Mouse (Mus musculus): ENCODE measurements around the gene Ak3.
"Not testable (repeated sequence)": the region's sequence is repeated elsewhere in the genome, so short reads cannot be mapped to it uniquely, and the experiment has no call there.

Ak3 gene

GRCm38 (mm10) chr19:29042647-29043046, 5.1 kb downstream of the Ak3 start:
- DNase-seq (ENCODE audit: low spot score): no peak

DNA sequence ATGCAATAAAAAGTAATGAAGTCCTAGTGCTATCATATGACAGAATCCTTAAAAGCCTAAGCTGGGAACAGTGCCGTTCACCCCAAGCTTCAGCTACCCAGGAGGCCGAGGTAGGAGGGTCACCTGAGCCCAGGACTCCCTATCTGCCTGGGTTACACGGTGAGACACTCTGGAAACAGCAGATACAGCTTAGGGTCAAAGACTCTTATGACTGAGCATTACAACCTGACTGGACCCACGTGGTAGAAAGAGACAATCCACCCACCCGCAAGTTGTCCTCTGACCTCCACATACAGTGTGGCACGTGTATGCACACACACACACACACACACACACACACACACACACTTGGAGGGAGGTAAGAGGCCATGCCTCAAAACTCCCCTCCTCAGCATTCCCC, 5.6 kb downstream of the Ak3 start:
- DNase-seq (ENCODE audit: low spot score): no peak

GRCm38 (mm10) chr19:29040206-29040605, 7.6 kb downstream of the Ak3 start:
- DNase-seq (ENCODE audit: low spot score): no peak

- DNase-seq (ENCODE audit: low spot score): no peak
Measured at GRCm38 (mm10) chr19:29039334-29039733, 8.4 kb downstream of the Ak3 start.

DNA sequence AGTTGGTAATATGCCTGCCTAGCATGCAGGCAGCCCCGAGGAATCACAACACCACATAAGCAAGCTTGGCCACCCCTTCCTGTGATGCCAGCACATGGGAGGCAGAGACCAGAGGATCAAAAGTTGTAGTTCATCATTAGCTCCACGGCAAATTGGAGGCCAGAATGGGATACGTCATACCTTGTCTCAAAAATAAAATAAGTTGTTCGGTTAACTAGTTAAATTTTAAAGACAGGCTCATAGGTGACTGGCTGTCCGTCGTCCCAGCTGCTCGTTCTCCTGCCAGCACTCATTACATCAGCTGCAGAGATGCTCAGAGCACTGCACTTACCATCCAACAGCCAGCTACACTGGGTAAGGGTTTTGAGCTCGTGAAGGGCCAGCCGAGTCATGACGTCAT, 10.2 kb downstream of the Ak3 start:
- DNase-seq (ENCODE audit: low spot score): no peak

DNA sequence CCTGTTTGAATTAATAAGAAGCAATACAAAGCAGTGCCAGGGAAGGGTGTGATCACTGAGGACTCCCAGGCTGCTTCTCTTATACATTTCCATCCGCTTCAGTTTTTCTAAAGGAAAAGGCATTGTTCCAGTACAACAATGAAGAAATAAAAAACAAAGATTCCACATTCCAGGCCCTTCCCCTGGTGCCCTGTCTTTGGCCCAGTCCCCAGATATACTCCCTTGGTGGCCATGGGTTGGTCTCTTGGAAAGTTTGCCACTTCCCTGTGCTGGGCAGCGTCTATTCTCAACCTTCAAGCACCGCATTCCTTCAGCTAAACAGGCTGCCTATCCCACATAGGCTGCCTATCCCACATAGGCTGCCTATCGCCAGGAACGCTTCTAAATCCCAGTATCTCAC, 10.7 kb downstream of the Ak3 start:
- no peak for DNase-seq (ENCODE audit: low spot score)

GRCm38 (mm10) chr19:29032662-29033061, 15.1 kb downstream of the Ak3 start:
- DNase-seq (ENCODE audit: low spot score): no peak

GRCm38 (mm10) chr19:29031788-29032187, 16.0 kb downstream of the Ak3 start:
- DNase-seq (ENCODE audit: low spot score): no peak

GRCm38 (mm10) chr19:29024391-29024947, 23.3 kb downstream of the Ak3 start:
- DNase-seq (ENCODE audit: low spot score): no peak

DNA sequence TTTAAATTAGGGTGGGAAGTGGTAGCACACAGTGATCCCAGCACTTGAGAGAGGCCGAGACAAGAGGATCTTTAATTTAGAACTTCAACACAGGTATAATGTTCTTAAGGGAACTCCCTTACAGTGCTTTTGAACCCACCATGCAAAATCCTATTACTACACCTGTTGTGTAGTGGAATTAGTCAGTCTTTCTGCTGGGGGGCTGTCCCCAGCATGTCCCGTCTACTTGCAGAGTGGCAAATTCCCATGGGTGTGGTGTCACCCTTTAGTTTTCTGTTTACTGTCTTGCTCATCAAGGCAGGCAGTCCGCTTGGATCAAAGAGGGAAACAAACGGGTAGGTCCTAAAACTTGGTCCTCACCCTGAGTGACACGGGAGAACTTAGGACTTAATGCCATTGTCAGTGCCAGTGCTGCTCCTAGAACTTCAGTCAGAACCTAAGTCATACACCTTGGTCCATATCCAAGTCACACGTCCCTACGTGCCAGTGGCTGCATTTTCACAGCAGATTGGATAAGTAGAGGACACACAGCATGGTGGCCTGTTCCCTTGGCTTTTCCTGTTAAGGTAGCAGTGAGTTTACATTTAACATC, 25.9 kb downstream of the Ak3 start:
- DNase-seq (ENCODE audit: low spot score): no peak

- no peak for DNase-seq (ENCODE audit: low spot score)
Measured at GRCm38 (mm10) chr19:29019647-29020046, 28.1 kb downstream of the Ak3 start.

- no peak for DNase-seq (ENCODE audit: low spot score)
Measured at GRCm38 (mm10) chr19:29016786-29017185, 31.0 kb downstream of the Ak3 start.

DNA sequence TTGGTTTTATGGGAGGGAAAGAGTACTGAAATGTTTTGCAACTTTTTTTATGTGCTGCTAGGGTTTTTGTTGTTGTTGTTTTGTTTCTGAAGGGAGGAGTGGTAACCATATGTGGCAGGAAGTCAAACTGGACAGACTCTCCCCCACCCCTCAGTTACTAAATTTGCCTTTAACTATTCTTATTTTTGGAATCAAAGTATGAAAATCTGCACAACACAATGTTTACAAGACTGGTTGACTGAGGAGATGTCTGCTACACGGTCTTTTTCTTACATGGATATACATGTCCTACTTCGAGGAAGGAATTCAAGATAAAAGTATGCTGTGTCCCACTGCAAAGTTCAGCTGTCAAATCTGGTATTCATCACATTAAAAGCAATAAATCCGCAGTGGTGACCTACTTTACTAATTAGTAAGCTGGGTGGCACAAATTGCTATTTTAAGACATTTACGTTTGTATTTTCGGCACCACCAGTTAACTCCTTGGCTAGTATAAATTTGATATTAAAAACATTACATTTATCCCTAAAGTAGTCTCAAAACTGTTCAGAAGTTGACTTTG, 31.5 kb downstream of the Ak3 start:
- DNase-seq (ENCODE audit: low spot score): no peak

DNA sequence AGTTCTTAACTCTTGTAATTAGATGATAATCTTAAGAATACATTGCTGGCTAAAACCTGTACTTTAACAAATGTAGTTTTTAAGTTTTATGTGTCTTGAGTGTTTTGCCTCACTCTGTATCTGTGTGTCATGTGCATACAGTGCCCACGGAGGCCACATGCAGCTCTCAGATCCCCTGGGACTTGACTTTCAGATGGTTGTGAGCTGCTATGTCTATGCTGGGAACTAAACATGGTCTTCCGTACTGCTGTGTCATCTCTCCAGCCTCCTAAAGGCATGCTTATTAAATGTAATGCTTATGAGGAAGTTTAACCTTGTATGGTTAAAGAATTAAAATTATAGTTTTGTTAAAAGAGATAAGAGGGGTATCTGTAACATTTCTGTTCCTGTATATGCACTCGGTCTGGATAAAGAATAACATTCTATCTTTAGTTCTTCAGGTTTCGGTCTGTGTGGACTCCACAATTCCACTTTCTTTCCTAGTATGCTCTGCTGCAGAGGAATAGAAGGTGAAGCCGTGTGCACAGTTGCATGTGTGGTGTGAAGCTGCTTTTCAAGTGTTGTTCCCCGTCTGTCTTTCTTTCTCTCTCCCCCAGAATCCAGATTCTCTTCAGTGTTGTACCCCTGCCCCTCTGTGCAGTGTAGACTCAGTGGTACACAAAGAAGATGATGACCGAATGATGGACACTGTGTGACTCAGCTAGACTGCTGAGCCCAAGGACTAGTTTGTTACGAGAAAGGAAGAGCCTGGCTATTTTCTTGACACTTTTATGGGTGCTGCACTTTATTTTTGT, 32.2 kb downstream of the Ak3 start:
- no peak for DNase-seq (ENCODE audit: low spot score)

DNA sequence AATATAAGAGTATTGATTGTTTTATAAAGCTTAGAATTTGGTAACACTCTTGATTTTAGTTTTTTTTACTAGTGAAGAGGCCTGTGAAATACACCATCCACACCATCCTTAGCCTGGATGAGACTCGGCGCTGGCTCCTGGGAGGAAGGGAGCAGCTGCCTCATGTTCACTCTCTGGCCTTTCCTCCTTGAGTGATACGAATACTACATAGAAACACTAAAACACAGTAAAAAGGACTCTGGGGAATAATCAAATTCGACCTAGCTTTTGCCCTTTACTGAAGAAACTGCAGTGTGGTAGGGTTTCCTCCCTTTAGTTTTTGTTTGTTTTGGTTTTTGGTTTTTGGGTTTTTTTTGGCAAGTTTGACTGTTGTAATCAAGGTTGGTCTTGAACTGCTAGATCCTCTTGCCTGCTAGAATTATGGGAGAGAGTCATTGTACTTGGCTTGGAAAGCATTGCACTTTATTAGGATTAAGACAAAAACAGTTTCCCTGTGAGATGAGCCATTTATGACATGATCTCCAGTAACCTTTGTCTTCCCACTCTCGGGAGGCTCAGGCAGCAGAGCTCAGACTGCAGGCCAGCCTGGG, 33.2 kb downstream of the Ak3 start:
- DNase-seq (ENCODE audit: low spot score): no peak

DNA sequence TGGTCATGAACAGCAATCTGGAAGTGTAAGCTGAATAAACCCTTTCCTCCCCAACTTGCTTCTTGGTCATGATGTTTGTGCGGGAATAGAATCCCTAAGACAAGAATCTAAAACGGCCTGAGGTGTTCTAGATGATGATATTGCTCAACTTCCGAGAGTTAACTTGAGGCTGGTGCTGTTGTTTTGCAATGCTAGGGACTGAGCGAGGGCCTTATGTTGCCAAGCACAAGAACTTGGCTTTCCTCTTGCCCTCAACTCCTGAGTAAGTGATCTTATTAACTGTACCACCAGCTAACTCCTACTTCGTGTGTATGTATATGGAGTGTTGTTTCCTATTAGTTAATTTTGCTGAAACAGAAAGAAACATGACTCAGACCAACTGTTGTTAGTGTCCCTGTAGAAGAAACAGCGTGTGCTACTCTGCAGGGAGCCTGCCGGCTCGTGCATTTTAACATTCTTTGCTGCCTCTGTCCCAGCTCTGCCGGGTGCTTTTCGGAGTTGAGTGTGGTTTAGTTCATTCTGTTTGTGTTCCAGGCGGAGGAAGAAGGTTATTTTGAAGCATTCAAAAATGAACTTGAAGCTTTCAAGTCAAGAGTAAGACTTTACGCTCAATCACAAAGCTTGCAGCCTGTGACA, 36.3 kb downstream of the Ak3 start:
- no peak for DNase-seq (ENCODE audit: low spot score)

- no peak for DNase-seq (ENCODE audit: low spot score)
Measured at GRCm38 (mm10) chr19:29009046-29009445, 38.7 kb downstream of the Ak3 start.

DNA sequence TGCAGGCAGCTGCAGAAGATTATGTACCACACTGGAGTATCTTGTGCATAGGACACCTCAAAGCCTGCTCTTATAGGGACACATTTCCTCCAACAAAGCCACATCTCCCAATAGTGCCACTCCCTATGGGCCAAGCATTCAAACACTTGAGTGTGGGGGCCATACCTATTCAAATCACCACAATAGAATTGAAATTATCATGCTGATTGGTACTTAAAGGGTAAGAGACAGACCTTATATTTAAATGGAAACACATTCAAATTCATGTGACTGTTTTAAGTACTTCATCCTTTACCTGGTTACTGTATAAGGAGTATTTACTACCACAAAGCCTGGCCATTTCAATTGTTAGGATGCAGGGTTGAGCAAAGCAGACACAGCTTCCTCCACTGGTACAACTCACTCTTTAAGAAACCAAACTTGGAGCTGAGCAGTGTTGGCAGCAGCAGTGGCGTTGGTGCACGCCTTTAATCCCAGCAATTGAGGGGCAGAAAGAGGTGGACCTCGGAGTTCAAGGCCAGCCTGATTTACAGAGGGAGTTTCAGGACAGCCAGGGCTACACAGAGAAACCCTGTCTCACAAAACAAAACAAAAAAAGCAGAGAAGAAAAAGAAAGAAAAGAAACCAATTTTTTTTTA, 39.6 kb downstream of the Ak3 start:
- no peak for DNase-seq (ENCODE audit: low spot score)

DNA sequence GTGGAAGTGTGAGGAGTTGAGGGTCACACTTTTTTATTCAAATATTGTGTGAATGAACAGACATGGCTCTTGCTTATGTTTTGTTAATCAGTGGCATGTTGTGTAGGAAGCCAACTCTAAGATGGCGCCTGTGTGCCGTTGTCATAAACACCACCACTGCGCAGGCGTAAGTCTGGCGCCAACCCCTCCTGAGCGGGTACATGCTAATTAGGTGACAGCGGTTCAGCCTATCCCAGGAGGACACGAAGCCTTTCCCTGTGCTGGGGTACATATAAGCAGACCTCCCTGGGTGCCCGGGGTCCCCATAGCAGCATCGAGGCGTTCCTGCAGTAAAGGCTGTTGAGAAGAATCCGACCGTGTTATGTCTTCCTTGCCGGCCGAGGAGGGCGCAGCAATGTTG, 47.4 kb downstream of the Ak3 start:
- DNase-seq (ENCODE audit: low spot score): not testable (repeated sequence)

GRCm38 (mm10) chr19:28997976-28998630, 49.7 kb downstream of the Ak3 start:
- DNase-seq (ENCODE audit: low spot score): no peak

GRCm38 (mm10) chr19:28995366-28995765, 52.4 kb downstream of the Ak3 start:
- no peak for DNase-seq (ENCODE audit: low spot score)
